Mouse (Mus musculus): Measurements from ENCODE around the gene Traf1. TPM values are rescaled to one million over a fixed set of nuclear protein-coding genes. Genes with fewer than 3 reads are reported as not detected.

Traf1 gene
- total RNA-seq, 2 experiments from 2014 or later: 1.1 to 3.0 TPM

DNA sequence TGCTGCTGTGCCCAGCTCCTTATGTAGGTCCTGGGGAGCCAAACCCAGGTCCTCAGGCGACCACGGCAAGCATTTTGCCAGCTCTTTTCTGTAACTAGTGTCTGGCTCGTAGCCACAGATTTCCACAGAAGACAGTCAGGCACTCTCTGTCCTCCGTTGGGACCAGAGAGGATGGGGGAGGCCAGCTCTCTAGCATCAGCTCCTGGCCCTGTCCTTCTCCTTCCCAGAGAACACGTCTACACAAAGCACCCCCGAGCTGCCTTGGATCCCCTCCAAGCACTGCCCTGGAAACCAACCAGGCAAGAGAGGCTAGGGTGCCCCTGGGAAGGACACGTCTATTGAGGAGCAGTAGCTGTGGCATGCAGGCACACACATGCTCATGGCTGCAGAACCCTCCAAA, 7.6 kb upstream of the Traf1 start:
- no peak for DNase-seq (ENCODE audit: low spot score in 2 of 2)

DNA sequence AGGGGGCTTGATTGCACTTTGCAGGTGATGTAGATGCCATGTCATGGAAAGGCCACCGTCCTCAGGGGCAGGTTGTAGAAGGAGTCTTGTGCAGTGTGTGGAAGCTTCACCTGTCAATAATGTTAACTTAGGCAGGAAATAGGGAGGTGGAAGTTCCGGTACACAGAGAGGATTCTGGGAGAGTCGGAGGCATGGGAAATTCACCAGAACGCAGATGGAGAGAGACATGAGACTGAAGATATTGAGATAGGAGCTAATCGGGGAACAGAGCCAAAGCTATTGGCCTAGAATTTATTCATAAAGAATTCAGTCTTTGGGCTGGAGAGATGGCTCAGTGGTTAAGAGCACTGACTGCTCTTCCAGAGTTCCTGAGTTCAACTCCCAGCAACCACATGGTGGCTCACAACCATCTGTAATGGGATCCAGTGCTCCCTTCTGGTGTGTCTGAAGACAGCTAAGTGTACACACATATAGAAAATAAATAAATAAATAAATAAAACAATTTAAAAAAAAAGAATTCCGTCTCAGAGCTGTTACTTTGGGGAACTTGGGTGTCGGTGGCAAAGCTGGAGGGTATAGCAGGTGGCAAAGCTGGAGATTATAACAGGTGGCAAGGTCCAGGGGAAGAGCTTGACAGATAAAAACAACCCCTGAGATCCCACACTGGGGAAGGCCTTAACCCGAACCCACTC, 4.8 kb upstream of the Traf1 start:
- no peak for DNase-seq (ENCODE audit: low spot score in 2 of 2)

DNA sequence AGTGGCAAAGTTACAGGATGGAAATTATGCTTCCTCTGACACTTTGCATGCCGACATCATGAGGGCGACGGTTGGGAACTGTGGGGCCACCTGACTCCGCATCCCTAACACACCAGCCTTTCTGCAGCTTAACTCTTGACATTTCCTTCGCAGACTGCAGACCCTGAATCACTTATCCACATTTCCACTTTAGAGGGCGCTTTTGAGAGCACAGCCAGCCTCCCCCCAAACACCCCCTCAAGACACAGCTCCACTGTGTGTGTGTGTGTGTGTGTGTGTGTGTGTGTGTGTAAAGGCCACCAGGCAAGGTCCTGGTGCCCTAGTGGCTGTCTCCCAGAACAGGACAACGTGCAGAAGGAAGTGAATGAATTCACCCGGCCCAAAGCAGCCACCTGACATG, 4.2 kb upstream of the Traf1 start:
- DNase-seq (ENCODE audit: low spot score in 2 of 2): no peak

DNA sequence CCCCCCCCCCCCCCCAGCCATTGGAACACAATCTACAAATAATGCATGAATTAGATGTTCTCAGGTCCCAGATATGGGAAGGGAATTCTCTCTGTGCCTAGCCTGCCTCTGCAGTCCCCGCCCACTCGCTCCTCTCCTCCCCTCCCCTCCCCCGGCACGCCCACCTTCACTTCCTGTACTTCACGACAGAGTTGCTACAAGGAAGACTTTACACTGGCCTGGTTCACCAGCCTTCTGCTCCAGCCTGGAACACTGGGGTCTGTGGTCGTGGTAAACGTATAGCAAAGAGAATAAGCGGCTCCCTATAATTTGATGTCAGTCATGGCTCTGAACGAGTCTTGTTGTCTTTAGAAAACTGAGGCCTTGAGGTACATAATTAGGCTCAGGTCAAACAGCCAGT, 3.7 kb upstream of the Traf1 start:
- no peak for DNase-seq (ENCODE audit: low spot score in 2 of 2)

DNA sequence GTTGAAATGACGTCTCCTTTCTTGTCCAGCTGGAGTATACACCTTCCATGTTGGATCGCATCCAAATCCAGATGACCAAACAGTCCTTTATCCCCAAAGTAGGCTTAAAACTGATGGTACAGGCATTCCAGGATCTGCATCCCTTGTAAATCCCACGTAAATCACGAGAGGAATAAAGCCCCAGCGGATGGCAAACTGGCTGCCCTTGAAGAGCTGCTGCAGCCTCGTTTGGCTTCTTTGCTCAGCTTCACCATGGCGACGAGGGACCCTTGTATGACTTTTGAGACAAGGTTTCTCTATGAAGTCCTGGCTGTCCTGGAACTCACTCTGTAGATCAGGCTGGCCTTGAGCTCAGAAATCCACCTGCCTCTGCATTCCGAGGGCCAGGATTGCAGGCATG, 3.1 kb upstream of the Traf1 start:
- DNase-seq (ENCODE audit: low spot score in 2 of 2): no peak

DNA sequence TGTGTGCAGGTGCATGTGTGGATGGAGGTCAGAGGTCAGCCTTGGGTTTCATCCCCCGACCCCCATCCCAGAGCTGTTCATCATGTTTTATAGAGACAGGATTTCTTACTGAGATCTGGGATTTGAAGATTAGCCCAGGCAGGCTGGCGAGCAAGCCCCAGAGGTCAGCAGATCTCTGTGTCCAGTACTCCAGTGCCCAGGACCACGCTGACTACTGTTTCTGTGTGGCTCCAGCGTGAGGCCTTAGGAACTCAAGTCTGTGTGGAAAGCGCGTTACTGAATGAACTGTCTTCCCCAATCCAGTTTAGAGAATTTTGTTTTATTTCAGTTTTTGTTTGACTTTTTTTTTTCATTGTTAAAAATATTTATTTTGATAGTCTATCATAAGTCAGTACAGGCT, 2.7 kb upstream of the Traf1 start:
- no peak for DNase-seq (ENCODE audit: low spot score in 2 of 2)

DNA sequence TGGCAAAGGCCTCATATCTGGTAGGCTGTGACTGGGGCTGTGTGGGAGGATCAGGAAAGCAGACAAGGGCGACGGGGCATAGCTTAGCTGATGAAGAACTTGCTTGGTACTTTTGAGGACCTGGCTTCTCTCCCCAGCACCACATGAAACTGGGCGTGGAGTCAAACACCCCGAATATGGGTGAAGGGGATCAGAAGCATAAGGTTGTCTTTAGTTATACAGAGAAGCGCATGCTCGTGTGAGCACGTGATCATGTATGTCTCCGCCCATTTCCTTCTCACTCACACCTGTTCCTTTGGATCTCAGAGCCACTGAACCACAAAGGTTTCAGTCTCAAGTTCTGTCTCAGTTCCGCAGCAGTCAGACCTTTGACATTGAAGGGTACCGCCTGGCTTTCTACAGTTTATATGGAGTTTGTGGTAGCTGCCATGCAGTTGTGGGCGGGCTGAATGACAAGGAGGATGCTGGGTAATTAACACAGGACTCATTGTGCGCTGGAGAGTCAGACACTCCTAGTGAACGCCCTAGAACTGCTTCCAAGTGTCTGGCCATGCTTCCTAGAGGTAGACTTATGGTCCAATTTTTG, 1.9 kb upstream of the Traf1 start:
- DNase-seq (ENCODE audit: low spot score in 2 of 2): no peak

DNA sequence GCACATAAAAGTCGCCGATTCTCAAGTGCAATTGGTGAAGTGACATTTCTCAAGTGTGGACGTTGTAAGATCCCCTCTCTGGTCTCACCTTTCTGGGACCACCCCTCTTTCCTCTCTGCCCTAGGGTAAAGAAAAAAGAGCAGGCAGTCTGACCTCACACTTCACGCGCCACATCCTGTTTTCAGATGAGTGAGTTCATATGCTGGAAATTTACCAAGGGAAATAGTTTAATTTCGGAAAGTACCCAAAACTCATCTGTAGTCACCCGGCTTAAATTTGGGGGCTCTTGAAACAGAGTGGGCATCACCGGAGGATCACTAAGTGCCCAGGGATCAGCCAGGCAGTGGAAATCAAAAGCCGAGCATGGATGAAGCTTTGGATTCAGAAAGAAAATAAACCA, 1.3 kb upstream of the Traf1 start:
- DNase-seq (ENCODE audit: low spot score in 2 of 2): no peak

DNA sequence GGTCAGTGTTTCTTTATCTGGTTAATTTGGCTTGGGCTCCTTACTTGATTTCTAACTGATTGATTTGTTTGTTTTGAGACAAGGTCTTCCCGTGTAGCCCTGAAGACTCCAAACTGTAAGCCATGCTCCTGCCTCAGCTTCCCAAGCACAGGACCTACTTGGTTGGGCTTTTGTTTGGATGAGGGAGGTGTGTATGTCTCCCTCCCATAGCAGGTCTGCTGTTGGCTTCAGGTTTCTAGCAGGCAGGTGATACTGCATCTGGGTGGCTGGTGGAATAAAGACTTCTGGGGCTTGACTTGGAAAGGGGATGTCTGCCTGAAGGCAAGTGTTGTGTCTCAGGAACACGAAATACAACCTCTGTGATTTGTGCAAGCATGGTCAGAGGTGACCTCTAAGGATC, 639 bp upstream of the Traf1 start:
- DNase-seq (ENCODE audit: low spot score in 2 of 2): no peak

DNA sequence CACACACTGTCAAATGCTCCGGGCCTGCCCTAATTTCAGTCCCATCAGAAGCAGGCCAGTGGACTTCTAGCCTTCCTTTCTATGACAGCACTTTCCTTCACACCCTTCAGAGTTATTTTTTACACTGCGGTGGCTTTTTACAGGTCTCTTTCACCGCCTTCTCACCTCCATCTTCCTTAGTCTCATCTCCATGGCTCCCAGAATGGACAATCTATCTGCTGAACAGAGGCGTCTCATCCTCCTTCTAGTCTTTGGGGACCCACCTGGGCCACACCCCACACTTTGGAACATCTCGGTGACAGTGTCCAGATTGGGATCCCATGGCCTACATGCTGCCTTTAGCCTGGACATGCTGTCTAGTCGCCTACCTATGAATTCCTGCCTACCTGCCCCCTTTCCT, 606 bp downstream of the Traf1 start:
- no peak for DNase-seq (ENCODE audit: low spot score in 2 of 2)

DNA sequence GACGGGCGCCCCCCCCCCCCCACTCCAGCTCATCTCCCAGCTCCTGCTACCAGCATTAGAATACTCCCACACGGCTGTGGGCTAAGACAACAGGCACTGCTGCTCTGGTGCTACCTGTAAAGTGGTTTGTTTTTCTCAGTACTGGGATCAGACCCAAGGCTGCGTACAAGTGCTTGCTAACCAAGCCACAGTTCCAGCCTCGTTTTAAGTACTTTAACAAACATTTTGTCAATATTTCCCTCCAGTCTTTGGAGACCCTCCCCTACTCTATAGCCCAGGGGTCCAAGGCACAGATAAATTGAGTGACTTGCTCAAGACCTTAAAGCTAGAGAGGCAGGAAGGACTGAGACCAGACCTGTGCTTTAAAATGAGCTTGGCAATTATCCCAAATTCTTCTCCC, 1.1 kb downstream of the Traf1 start:
- no peak for DNase-seq (ENCODE audit: low spot score in 2 of 2)

DNA sequence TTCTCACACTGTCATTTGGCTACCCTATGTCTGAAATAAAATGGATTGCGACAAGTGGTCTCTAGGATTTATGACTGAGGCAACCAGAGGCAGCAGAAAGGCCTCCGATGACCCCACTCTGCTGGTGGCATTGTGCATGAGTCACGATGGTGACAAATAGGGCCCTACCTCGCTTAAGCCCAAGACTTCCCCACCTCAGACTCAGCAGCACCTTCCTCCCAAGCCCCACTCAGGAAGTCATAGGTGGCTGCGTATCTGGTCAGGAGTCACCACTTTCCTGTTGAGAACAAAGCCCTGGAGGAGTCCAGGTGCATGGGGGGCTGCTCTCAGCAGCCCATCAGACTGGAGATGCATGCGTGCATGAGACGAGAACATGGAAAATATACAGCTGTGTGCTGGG, 3.0 kb downstream of the Traf1 start:
- DNase-seq (ENCODE audit: low spot score in 2 of 2): no peak

DNA sequence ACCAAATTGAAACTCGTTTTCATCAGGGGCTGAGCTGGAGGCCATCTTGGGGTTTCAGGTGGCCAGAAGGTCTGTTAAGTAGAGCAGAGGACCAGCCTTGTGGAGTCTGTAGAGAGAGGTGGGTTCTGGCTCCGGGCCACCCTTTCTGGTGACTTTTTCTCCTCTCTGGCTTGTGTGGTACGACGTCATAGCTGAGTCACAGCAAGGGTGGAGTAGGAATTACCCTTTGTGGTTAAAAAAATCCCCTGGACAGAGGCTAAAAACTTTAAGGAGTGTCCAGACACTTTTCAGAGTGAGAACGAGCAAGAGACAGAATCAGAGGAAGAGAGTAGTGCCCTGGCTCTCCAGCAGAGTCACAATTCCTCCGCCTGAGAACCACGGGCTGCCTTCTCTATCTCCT, 3.5 kb downstream of the Traf1 start:
- no peak for DNase-seq (ENCODE audit: low spot score in 2 of 2)

DNA sequence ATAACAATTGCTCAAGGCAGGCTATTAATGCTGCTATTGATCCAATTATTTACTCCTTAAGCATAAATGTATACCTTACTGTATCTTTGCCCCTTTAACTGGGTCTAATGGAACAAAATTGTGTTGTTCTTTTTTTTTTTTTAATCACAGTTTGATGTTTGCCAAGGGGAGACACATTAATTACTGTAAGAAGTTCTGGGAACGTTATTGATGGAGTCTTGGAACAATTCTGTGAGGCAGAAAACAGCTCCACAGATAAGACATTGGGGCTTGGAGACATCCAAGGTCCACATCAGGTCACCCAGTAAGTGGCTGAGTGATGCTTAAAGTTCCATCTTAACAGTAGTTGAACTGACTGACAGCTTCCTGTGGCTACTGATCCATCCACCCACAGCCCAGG, 4.2 kb downstream of the Traf1 start:
- DNase-seq (ENCODE audit: low spot score in 2 of 2): no peak

DNA sequence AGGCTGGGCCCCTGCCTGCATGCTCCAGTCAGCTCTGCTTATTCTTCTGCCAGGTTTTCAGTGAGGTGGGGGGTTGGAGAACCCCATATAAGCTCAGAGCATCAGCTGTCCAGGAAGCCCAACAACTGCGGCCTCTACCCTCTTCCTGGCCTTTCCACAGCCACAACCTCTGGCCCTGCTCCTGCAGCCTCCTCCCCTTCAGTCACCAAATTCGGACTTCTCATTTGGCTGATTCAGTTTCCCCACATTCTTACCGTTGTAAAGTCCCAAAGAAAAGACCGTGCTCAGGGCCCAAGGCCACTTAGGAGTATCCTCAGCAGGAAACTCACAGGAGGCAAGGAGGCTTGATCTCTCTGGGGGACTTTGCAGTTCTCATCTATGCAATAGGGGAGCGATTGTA, 4.6 kb downstream of the Traf1 start:
- no peak for DNase-seq (ENCODE audit: low spot score in 2 of 2)

DNA sequence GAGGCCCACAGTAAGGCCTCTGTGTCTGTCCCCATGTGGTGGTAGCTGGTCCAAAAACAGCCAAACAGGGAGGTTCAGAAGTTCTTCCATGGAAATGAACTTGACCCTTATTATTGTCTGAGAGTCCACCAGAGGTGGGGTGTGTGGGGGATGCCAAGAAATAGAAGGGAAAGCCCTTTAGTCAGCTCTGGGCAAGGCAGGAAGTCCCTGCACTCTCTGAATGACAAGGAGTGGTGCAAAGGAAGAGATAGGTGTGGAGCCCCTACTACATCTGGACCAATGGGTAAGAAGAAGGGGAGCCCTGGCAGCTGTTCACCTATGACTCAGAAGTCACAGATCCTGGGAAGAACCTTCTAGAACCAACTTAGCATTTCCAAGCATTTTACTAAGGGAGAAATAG, 7.2 kb downstream of the Traf1 start:
- no peak for DNase-seq (ENCODE audit: low spot score in 2 of 2)

DNA sequence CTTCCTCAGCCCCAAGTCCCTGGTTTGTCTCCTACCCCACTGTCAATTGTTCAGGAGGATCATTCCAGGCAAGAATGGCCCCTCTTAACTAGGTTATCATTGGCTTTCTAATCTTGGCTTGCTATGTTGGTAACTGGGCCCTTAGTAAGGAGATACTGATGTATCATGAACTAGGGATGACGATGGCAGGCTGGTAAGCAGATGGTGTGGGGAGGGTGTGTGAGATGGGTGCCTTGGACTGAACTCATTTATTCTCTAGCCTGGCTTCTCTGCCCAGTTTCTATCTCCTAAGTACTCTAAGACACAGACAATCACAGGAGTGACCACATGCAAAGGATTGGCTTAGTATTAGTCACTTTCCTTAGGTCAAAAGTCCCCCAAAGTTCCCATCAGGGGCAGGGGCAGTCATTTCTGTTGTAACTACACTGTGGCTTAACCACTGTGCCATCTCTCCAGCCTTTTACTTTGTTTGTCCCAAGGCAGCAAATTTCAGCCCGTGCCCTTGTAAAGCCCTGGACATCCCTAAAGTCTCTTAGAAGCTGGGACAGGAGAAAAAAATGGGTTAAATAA, 7.9 kb downstream of the Traf1 start:
- DNase-seq (ENCODE audit: low spot score in 2 of 2): no peak

DNA sequence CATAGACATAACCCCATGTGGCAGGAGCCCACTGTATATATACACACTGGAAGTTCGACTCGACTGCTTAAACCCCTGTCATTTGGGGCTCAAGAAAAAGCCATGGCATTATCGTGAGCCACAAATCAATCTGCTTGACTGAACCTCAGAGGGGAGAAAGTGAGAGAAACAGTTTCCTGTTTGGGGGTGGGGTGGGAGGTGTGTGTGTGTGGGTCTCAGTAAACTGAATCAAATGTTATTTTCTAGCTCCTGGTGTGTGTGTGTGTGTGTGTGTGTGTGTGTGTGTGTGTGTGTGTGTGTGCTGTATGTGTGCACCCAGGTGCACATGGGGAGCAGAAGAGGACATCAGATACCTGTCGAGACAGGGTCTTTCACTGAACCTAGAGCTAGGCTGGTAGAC, 8.6 kb downstream of the Traf1 start:
- DNase-seq (ENCODE audit: low spot score in 2 of 2): no peak

DNA sequence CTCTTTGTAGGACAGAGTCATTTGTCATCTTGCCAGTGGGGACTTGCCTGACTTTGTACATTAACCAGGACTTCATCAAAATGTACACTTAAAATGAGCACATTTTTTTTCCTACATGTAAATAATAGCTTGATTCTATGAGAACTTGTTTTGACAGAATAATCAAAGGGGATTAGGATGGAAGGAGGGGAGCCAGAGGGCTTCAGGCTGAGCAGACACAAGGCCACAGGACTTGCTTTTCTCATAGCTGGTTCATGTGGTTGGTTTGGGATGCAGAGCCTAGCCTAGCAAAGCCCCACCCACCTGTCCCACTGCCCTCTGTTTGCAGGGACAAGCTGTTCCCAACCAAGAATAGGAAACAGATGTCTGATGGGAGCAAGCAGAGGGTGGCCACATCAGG, 10.1 kb downstream of the Traf1 start:
- no peak for DNase-seq (ENCODE audit: low spot score in 2 of 2)

DNA sequence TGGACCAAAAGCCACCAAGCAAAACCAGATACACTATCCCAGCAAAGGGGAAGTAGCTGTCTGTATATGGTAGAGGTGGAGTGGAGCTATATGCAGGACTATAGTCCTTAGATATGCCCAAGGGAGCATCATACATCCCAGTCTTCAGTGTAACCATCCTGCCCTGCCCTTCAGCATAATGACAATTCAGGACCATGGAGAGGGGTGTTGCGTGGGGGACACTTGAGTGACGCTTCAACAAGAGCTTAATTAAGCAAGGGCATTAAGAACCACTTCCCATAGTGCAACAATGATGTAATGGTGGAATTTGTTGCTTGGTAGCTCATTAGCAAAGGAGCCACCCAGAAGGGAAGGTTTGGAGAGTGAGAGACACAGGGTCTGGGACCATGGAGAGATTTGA, 12.9 kb downstream of the Traf1 start:
- no peak for DNase-seq (ENCODE audit: low spot score in 2 of 2)

DNA sequence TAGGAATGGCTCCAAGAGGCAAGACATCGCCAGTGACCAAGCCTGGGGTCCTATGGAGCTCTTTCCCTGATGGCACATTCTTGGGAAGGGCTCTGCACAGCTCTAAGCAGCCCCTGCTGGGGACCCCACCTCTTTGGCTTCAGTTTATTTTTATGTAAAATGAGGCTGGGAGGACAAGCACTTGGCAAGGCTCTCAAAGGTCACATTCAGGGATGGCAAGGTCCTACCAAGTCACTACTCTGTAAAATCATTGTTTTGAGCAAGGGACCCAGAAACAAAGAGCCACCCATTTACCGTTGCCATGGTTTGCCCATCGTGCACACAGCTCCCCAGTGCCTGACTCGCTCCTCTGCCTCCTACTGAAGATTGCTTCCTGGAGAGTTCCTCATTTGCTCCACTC, 15.5 kb downstream of the Traf1 start:
- no peak for DNase-seq (ENCODE audit: low spot score in 2 of 2)

DNA sequence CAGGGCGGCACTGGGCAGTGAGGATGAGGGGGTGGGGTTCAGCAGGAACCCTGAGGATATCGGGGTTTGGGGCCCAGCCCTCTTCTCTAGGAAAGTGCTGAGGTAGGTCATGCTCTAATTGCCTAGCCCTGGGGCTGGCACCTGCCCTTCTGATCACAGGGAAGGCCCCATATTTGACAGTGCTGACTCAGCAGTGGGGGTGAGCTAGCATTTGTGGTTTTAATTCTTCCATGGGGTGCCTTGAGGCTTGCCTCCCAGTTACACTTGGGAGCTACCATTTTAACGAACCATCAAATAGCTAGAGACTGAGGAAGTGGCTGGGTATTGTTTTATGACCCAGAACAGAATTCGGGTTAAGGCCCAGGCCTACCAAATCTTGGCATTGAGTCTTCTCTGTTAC, 16.0 kb downstream of the Traf1 start:
- DNase-seq (ENCODE audit: low spot score in 2 of 2): no peak

DNA sequence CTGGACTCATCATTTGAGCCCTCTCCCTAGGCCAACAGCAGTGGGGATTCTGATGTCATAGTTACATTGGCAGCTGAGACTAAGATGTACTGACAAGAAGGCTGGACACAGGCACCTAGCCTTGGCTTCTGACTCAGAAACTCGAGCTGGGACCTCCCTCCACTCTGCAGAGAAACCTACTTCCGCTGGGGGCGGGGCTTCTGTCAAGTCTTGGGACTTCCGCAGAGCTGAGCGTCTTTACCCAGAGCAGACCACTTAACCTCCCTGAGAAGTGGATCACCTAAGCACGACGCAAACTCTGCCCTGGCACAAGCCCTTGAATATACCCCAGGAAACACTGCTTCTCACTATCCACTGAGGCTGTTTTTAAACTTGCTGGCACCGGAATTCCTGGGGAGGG, 16.8 kb downstream of the Traf1 start:
- no peak for DNase-seq (ENCODE audit: low spot score in 2 of 2)

Data from layer of hippocampus, postnatal 14 days (tissue).